ENCODE assay signal across 10 mouse cellular contexts in genomic region chr10:39321623-39321985, GRCm38 (mm10). TPM values are rescaled to one million over a fixed set of nuclear protein-coding genes. Genes with fewer than 3 reads are reported as not detected.
DNase-seq lines count a peak whose midpoint lies in the region; ATAC-seq and TF ChIP-seq lines count a peak whose summit lies in the region.
"Had no signal": no experiment of that assay in that cellular context is flagged by ENCODE, and none has a peak within 500 bp of the region (broad histone marks: within the 10 kb centered on the region; RNA-seq: fewer than 3 reads in every experiment).

No protein-coding gene starts in this region.

- peaks cover 17% of the 10 kb centered on the region for H3K4me1 ChIP-seq in heart, embryonic 16.5 days (ENCODE audit: control insufficient read depth, insufficient read depth, low read length)
- peaks cover 12% of the 10 kb centered on the region for H3K4me1 ChIP-seq in heart, embryonic 10.5 days
- peaks cover 20% of the 10 kb centered on the region for H3K4me1 ChIP-seq in embryonic facial prominence, embryonic 15.5 days
- H3K4me1 ChIP-seq in hindbrain, postnatal 0 days (ENCODE audit: insufficient read depth, low read length), result no peaks in the 10 kb centered on the region; the same call in 1 of the 2 replicates
- H3K4me1 ChIP-seq: liver, embryonic 13.5 days had no signal

- H3K27ac ChIP-seq in heart, embryonic 16.5 days (ENCODE audit: low read length), result no peak overlapping the region
- H3K27ac ChIP-seq in heart, embryonic 10.5 days, result no peak overlapping the region
- H3K27ac ChIP-seq in embryonic facial prominence, embryonic 15.5 days (replicated peaks), result peak overlapping the region; percentile 61
- no peak overlapping the region for H3K27ac ChIP-seq in hindbrain, postnatal 0 days
- H3K27ac ChIP-seq: layer of hippocampus, adult 2 months; liver, embryonic 13.5 days had no signal

- H3K27me3 ChIP-seq in heart, embryonic 16.5 days (ENCODE audit: control insufficient read depth, insufficient read depth, low read length), result no peaks in the 10 kb centered on the region
- H3K27me3 ChIP-seq in heart, embryonic 10.5 days (ENCODE audit: insufficient read depth, poor library complexity, severe bottlenecking), result no peaks in the 10 kb centered on the region
- H3K27me3 ChIP-seq in embryonic facial prominence, embryonic 15.5 days, result no peaks in the 10 kb centered on the region
- H3K27me3 ChIP-seq in hindbrain, postnatal 0 days (ENCODE audit: insufficient read depth, low read length), result no peaks in the 10 kb centered on the region
- H3K27me3 ChIP-seq: liver, embryonic 13.5 days had no signal

- no peak overlapping the region for H3K9ac ChIP-seq in heart, embryonic 16.5 days (ENCODE audit: low read length)
- H3K9ac ChIP-seq in embryonic facial prominence, embryonic 15.5 days, result no peak overlapping the region
- no peak overlapping the region for H3K9ac ChIP-seq in hindbrain, postnatal 0 days (replicated peaks; ENCODE audit: low read length)
- H3K9ac ChIP-seq: liver, embryonic 13.5 days had no signal

- no peaks in the 10 kb centered on the region for H3K9me3 ChIP-seq in heart, embryonic 16.5 days (replicated peaks; ENCODE audit: control insufficient read depth, low read length)
- no peaks in the 10 kb centered on the region for H3K9me3 ChIP-seq in heart, embryonic 10.5 days
- H3K9me3 ChIP-seq in embryonic facial prominence, embryonic 15.5 days (replicated peaks), result no peaks in the 10 kb centered on the region
- no peaks in the 10 kb centered on the region for H3K9me3 ChIP-seq in hindbrain, postnatal 0 days (ENCODE audit: low read length)
- H3K9me3 ChIP-seq: liver, embryonic 13.5 days had no signal

- H3K4me3 ChIP-seq in heart, embryonic 16.5 days (ENCODE audit: low read length), result no peak overlapping the region
- H3K4me3 ChIP-seq in heart, embryonic 10.5 days, result no peak overlapping the region
- H3K4me3 ChIP-seq in embryonic facial prominence, embryonic 15.5 days (replicated peaks), result no peak overlapping the region
- H3K4me3 ChIP-seq in hindbrain, postnatal 0 days (ENCODE audit: low read length), result no peak overlapping the region
- H3K4me3 ChIP-seq: layer of hippocampus, adult 2 months; liver, embryonic 13.5 days had no signal

- H3K36me3 ChIP-seq in heart, embryonic 16.5 days (ENCODE audit: control insufficient read depth, insufficient read depth), result no peaks in the 10 kb centered on the region
- no peaks in the 10 kb centered on the region for H3K36me3 ChIP-seq in heart, embryonic 10.5 days
- H3K36me3 ChIP-seq in embryonic facial prominence, embryonic 15.5 days, result no peaks in the 10 kb centered on the region
- H3K36me3 ChIP-seq in hindbrain, postnatal 0 days (ENCODE audit: insufficient read depth, low read length), result no peaks in the 10 kb centered on the region
- H3K36me3 ChIP-seq: liver, embryonic 13.5 days had no signal

- WGBS in heart, embryonic 16.5 days, result 68% methylated on average over 9 of the region's 9 CpGs
- 80% methylated on average over 9 of the region's 9 CpGs for WGBS in heart, embryonic 10.5 days
- WGBS in embryonic facial prominence, embryonic 15.5 days, result 48% methylated on average over 9 of the region's 9 CpGs
- 65% methylated on average over 9 of the region's 9 CpGs for whole genome bisulfite sequencing in hindbrain, postnatal 0 days

- peak overlapping the region; percentile 24; the same call in 1 of the 2 replicates for H3K4me2 ChIP-seq in heart, embryonic 16.5 days (ENCODE audit: low read depth, low read length)
- peak overlapping the region; percentile 32 for H3K4me2 ChIP-seq in embryonic facial prominence, embryonic 15.5 days (replicated peaks)
- H3K4me2 ChIP-seq in hindbrain, postnatal 0 days (ENCODE audit: low read depth, low read length), result peak overlapping the region; percentile 29; the same call in 1 of the 2 replicates
- H3K4me2 ChIP-seq: liver, embryonic 13.5 days had no signal

- ATAC-seq in heart, embryonic 16.5 days (replicated peaks; ENCODE audit: extremely low read depth, insufficient read depth, low FRiP score), result no peak
- ATAC-seq in embryonic facial prominence, embryonic 15.5 days (ENCODE audit: insufficient number of reproducible peaks, low FRiP score, low TSS enrichment, low read depth), result peak; percentile 4; the same call in 1 of the 2 replicates
- ATAC-seq in hindbrain, postnatal 0 days, result peak; percentile 36; the same call in 1 of the 2 replicates
- no peak for ATAC-seq in monocyte, adult 5-6 weeks (replicated peaks; ENCODE audit: insufficient number of reproducible peaks, low FRiP score, low TSS enrichment, poor library complexity, severe bottlenecking)

- no peak for DNase-seq in heart, embryonic 10.5 days (ENCODE audit: low spot score)
- peak; percentile 53 for DNase-seq in MN1 (ENCODE audit: low spot score)
- DNase-seq in hindbrain, postnatal 0 days (ENCODE audit: low spot score), result no peak
- no peak for DNase-seq in gastrocnemius, adult 18-20 months (ENCODE audit: low spot score)
- DNase-seq: liver, embryonic 13.5 days; thymus, postnatal 25 days had no signal

- TF ChIP-seq CTCF in hindbrain, postnatal 0 days (IDR thresholded peaks at IDR 0.05; ENCODE audit: low read depth), result no peak

RNA-seq across cellular contexts. Expression of gene Fyn, which starts 47.1 kb away (rescaled TPM):
- polyA plus RNA-seq in heart, embryonic 16.5 days (2015; fragmentation: Nextera tagmentation; extraction: Ambion mirVana), result 14.6 and 15.0 TPM in 2 replicates
- polyA plus RNA-seq in heart, embryonic 10.5 days (2016; fragmentation: Nextera tagmentation; extraction: Ambion mirVana), result 12.9 and 20.8 TPM in 2 replicates
- polyA plus RNA-seq in embryonic facial prominence, embryonic 15.5 days (2015; fragmentation: Nextera tagmentation; extraction: Ambion mirVana), result 42.8 and 53.2 TPM in 2 replicates
- 120 and 121 TPM in 2 replicates for total RNA-seq in hindbrain, postnatal 0 days (2014; rRNA removed)
- polyA plus RNA-seq in hindbrain, postnatal 0 days (2015; fragmentation: Nextera tagmentation; extraction: Ambion mirVana), result 94.9 and 95.2 TPM in 2 replicates
- 231 to 385 TPM (median 255 TPM) in 3 replicates for total RNA-seq in monocyte, adult 5-6 weeks (2017)
- 1 to 10 TPM; 6.0 to 9.2 TPM for total RNA-seq in gastrocnemius, adult 18-20 months (2021)

Comparison
In these comparisons a context has a peak if more than half of its experiments do, and no peak if none do; other contexts are left out.
1. ATAC-seq: peak in embryonic facial prominence, embryonic 15.5 days (single experiment) and hindbrain, postnatal 0 days (single experiment); none in heart, embryonic 16.5 days (single experiment) and monocyte, adult 5-6 weeks (single experiment).
2. Peak in every context shown above with its lines, with median percentiles within 50 percentile points of each other: H3K4me2 ChIP-seq.